Mouse (Mus musculus): ENCODE results near the gene Gja4.

DNA sequence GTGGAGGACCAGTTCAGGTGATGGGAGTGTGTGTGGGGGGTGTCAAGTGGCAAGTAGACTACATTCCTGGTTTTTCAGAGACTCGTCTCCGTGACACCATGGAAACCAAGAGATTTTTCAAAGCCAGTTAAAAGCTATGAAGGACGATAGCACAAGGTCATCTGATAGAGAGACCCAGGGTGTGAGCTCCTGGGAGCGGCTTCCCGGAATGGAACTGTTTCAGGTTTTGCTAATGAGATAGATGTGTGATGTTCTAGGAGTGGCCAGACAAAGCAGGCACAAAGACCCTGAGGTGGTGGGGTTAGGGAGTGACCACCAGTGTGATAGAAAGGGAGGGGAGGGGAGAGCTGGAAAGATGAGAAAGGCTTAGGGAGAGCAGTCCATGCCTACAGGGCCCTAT lies 31.2 kb upstream of the Gja4 start:
- no peak for TF ChIP-seq CTCF (IDR thresholded peaks at IDR 0.05; ENCODE audit: extremely low read depth, insufficient read depth, insufficient read length, insufficient replicate concordance)
- TF ChIP-seq POLR2A (IDR thresholded peaks at IDR 0.05; ENCODE audit: low read depth, low read length), result no peak

All from spleen, adult 2 months (tissue).